Mouse (Mus musculus) G1E (cell line): ENCODE data around the gene Gprin3. TPM values are rescaled to one million over a fixed set of nuclear protein-coding genes. Genes with fewer than 3 reads are reported as not detected.

Experiments
- ATAC-seq: 2 replicates; pipeline ENCODE4 v1.8.0; 2016; ENCODE audit warnings: mild to moderate bottlenecking; ENCODE audit not compliant: insufficient number of reproducible peaks, poor library complexity, low FRiP score, severe bottlenecking; ENCODE audit errors: extremely low read depth
- DNase-seq: peaks from one replicate; pipeline ENCODE4 v3.0.0; 2012; ENCODE audit warnings: low spot score
- H3K27me3 ChIP-seq: 2 replicates; pipeline ENCODE4 v1.6.1; 2012; ENCODE audit warnings: mild to moderate bottlenecking, low read length, inconsistent platforms; ENCODE audit not compliant: insufficient read depth
- H3K36me3 ChIP-seq: replicated peaks from 2 replicates; pipeline ENCODE3; 2012; ENCODE audit warnings: mild to moderate bottlenecking, inconsistent platforms
- H3K4me1 ChIP-seq: 2 replicates; pipeline ENCODE4 v1.6.1; 2012; ENCODE audit warnings: low read depth, low read length, inconsistent platforms, mixed read lengths; ENCODE audit not compliant: insufficient read depth
- H3K4me3 ChIP-seq: 2 replicates; pipeline ENCODE4 v1.5.1; 2012; ENCODE audit warnings: low read depth, mild to moderate bottlenecking, inconsistent platforms, low read length, moderate library complexity, mixed read lengths
- H3K9me3 ChIP-seq: replicated peaks from 2 replicates; pipeline ENCODE4 v1.6.1; 2012; ENCODE audit warnings: inconsistent platforms
- CTCF ChIP-seq: IDR thresholded peaks from 2 replicates; pipeline ENCODE4 v1.5.1; 2012; ENCODE audit warnings: low read depth, low read length, inconsistent platforms, mixed read lengths
- GATA1 ChIP-seq: IDR thresholded peaks from 2 replicates; pipeline ENCODE4 v1.6.1; 2012; ENCODE audit warnings: borderline replicate concordance, low read length, inconsistent platforms, mixed read lengths
- GATA2 ChIP-seq: IDR thresholded peaks from 2 replicates; pipeline ENCODE4 v1.6.1; 2012; ENCODE audit warnings: low read depth, low read length, inconsistent platforms, borderline replicate concordance
- POLR2AphosphoS5 ChIP-seq: IDR thresholded peaks from 2 replicates; pipeline ENCODE4 v1.6.1; 2012; ENCODE audit warnings: low read depth, low read length, inconsistent platforms; ENCODE audit not compliant: insufficient replicate concordance
- TAL1 ChIP-seq: conservative IDR thresholded peaks from 2 replicates; pipeline ENCODE4 v1.6.1; 2012; ENCODE audit warnings: low read depth, low read length, inconsistent platforms, mixed read lengths
- polyA plus RNA-seq: library from polyadenylated mRNA; stranded (reverse); fragments of >175 nt; gene quantifications from 2 replicates; pipeline ENCODE4 v1.2.3, GENCODE M21; 2012
- total RNA-seq, 2 experiments: library from RNA; stranded (forward) in 1 of 2; stranded (reverse) in 1 of 2; fragments of 200-1000 nt in 1 of 2; fragments of >200 nt in 1 of 2; fragmentation: Nextera tagmentation in 1 of 2; gene quantifications; 2 replicates each; pipeline ENCODE4 v1.2.3; 2014 to 2017

Gene Gprin3
- total and polyA plus RNA-seq, 3 experiments = 0.11 TPM; not detected in 2

DNA sequence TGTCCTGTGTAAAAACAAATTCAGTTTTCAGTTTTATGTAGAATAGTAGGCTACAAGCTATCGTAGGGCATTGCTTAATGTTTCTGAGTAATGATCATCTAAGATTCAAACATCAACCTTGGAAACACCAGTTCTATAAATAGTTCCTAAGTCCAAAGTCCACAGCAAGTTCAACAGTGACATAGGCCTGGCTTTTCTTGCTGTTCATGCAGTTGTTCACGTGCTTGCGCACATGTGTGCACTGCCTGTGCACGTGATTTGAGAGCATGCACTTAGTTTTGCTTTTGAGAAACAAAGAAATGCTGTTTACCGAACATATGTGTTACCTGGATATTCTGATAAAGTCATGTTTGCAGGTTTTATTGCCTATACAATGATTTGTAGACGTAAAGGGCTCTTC is 11.3 kb downstream of the Gprin3 start:
- no peaks in the 10 kb centered on the region for H3K27me3 ChIP-seq
- ATAC-seq = no peak
- no peak for TF ChIP-seq GATA2
- no peak for TF ChIP-seq POLR2AphosphoS5
- TF ChIP-seq TAL1 = no peak
- no peak for TF ChIP-seq CTCF
- TF ChIP-seq GATA1 = no peak
- no peaks in the 10 kb centered on the region for H3K36me3 ChIP-seq
- no peaks in the 10 kb centered on the region for H3K9me3 ChIP-seq
- no peak overlapping the region for H3K4me3 ChIP-seq
- no peak for DNase-seq
- no peaks in the 10 kb centered on the region for H3K4me1 ChIP-seq

DNA sequence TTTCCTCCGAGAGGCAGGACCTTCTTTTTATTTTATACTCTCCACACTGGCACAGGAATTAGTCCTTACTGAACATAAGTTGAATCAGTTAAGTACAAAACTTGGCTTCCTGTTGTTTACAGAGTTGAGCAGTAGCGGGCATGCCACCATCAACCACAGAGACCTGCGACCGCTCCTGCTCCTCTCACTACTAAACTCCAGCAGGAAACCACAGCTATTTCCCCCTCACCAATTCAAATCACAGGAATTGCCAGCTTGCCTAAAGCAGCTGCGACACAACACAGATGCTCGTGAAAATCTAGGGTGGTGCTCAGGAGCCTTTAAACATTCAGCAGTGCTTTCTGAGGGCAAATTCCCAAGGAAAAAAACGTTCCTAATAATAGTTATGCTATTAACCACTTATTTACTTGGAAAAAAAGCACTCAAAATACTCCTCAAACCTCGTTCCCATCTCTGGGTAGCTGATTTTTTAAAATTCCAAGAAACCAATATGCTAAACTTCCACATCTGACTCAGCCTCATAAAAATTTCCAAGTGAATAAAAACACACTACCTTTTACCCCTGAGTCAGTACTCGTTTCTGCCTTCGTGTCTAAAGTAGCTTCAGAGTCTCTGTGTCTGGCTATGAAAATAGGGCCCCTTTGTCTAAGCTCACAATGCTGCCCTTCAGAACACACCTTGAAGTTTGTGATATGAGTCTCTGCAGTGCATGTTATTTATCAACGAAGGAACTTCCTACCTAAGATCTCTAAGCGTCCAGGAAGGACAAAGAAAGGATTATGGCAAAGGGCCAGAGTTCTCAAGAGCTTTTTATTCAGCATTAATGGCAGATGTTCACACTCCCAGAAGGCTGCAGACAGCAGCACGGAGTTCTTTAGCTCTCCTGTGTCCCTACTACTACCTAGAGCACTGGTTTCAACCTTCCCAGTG is 13.4 kb downstream of the Gprin3 start:
- Histone ChIP-seq H3K4me1 (no peaks in the 10 kb centered on the region), H3K9me3 (no peaks in the 10 kb centered on the region), H3K36me3 (no peaks in the 10 kb centered on the region), H3K4me3 (no peak overlapping the region), H3K27me3 (no peaks in the 10 kb centered on the region)
- TF ChIP-seq GATA1 (no peak), GATA2 (no peak), CTCF (no peak), TAL1 (no peak), POLR2AphosphoS5 (no peak)
- ATAC-seq (no peak), DNase-seq (no peak)

DNA sequence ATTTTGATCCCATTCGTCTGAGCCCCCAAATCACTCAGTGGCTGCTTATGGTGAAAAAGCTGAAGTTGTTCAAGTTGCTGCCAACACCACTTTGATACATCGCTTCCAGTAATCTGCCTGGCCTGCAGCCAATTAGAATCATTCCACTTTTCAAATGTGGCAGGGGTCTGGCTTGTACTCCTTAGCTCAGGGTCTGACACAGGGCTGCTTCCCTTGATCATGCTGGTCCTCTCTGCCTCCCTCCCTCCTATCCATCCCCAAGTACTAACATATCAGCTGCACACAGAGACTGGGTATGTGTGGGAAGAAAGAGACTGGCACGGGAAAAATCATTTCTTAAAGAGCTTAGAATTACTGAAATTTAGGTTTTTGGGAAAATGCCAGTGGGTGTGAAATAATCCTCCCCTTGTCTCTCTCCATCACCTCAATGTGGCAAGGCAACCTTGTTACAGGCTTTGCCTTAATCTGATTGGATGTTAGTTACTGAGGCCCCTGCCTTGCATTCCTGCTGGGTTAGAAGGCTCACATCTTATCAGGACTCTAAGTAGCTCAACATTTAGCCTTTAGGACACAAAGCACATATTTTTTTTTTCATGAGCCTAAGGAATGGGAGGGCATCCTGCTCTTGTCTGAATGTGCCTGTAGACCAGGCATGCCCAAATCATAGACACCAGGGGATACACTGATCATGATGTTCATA is 16.9 kb downstream of the Gprin3 start:
- ATAC-seq (no peak), DNase-seq (no peak)
- H3K4me3 ChIP-seq = no peak overlapping the region
- H3K4me1 ChIP-seq = no peaks in the 10 kb centered on the region
- no peaks in the 10 kb centered on the region for H3K36me3 ChIP-seq
- H3K9me3 ChIP-seq = no peaks in the 10 kb centered on the region
- H3K27me3 ChIP-seq = no peaks in the 10 kb centered on the region
- no peak for TF ChIP-seq POLR2AphosphoS5

DNA sequence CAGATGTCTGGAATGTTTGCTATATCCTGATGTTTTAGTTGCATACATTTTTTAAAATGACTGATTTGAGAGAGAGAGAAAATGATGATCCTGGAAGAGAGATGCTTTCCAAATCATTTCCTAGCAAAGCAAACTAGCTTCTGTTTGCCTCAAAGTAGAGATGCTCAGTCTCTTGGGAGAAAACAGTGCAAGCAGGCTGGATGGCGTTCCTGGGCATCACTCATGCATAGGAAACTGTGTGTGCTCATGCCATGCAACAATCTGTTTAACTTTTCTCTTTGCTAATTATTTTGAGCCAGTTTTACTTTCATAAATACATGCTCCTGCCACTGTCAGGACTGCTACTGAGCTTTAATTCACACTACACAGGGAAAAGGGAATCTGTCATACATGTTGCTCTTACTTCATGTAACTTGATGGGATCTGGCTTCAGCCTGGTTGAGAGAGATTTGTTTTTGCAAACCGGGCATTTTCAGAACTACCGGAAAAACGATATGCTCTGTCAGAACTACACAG is 18.6 kb downstream of the Gprin3 start:
- Histone ChIP-seq H3K9me3 (no peaks in the 10 kb centered on the region), H3K36me3 (no peaks in the 10 kb centered on the region), H3K4me1 (no peaks in the 10 kb centered on the region), H3K27me3 (no peaks in the 10 kb centered on the region), H3K4me3 (no peak overlapping the region)
- TF ChIP-seq POLR2AphosphoS5 = no peak
- TF ChIP-seq CTCF = no peak
- TF ChIP-seq GATA1 = no peak
- TF ChIP-seq GATA2 = no peak
- TF ChIP-seq TAL1 = no peak
- DNase-seq = no peak
- no peak for ATAC-seq

DNA sequence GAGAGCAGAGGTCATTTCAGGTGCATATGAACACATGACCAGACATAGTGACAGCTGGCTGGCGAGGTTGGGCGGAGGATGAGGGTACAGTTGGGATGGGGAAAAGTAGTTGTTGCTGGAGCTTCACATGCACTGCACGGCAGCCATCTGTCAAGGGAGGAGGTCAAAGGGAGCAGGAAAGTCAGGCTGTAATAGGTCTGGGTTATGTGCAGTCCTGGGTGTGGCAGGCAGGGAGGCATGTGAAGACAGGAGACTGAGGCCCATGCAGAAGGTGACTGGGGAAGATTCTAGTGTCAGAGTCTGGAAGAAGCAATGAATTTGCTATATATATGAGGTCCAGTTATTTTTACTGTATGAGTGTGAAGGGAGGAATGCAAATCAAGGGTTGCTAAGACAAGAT is 35.9 kb downstream of the Gprin3 start:
- Histone ChIP-seq H3K9me3 (no peaks in the 10 kb centered on the region), H3K4me1 (no peaks in the 10 kb centered on the region), H3K4me3 (no peak overlapping the region), H3K36me3 (no peaks in the 10 kb centered on the region), H3K27me3 (no peaks in the 10 kb centered on the region)
- DNase-seq = no peak
- ATAC-seq = no peak
- TF ChIP-seq TAL1 = no peak
- TF ChIP-seq GATA2 = no peak
- no peak for TF ChIP-seq POLR2AphosphoS5
- TF ChIP-seq CTCF = no peak
- no peak for TF ChIP-seq GATA1

DNA sequence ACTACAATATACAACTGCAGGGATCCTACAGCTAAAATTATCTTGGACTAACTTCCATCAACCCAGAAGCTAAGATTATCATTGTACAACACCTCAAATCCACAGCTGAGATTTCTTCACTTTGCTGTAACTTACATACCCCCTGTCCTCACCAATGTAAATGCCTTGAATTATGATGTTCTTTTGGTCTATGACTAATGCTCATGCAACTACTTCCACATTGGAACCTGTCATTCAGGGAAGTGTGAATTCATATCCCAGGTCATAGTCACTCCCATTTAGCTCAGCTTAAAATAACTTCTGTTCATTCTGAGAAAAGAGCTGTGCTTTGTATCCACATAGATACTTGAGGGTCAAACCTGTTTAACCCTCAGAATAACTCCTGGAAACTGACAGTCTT is 60.8 kb downstream of the Gprin3 start:
- Histone ChIP-seq H3K27me3 (no peaks in the 10 kb centered on the region), H3K9me3 (no peaks in the 10 kb centered on the region), H3K36me3 (no peaks in the 10 kb centered on the region), H3K4me1 (no peaks in the 10 kb centered on the region), H3K4me3 (no peak overlapping the region)
- no peak for DNase-seq
- ATAC-seq = no peak
- TF ChIP-seq CTCF (no peak), GATA1 (no peak), TAL1 (no peak), POLR2AphosphoS5 (no peak)

DNA sequence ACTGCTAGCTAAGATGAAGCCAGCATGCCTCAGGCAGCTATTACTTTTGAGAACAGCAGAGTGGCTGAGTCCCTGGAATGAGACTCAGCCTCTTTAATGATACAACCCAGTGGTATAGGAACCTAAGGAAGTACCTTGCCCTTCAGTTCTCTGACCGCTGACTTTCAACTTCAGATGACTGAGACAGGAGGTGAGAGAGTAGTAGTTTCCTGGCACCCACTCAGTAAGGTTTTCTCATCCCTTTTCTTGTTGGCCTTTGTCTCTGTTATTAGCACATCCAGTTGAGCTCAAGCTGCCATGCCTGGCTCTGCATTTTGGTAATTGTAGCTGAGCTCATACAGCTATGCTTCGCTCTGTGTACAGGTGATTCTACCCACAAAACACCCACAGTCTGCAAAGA is 62.8 kb downstream of the Gprin3 start:
- Histone ChIP-seq H3K4me3 (no peak overlapping the region), H3K4me1 (no peaks in the 10 kb centered on the region), H3K9me3 (no peaks in the 10 kb centered on the region), H3K36me3 (no peaks in the 10 kb centered on the region), H3K27me3 (no peaks in the 10 kb centered on the region)
- no peak for TF ChIP-seq GATA1
- TF ChIP-seq POLR2AphosphoS5 = no peak
- TF ChIP-seq CTCF = no peak
- no peak for TF ChIP-seq TAL1
- TF ChIP-seq GATA2 = no peak
- ATAC-seq = no peak
- DNase-seq = no peak
